18 mouse cellular contexts compared by ENCODE assay signal in the genomic region with DNA sequence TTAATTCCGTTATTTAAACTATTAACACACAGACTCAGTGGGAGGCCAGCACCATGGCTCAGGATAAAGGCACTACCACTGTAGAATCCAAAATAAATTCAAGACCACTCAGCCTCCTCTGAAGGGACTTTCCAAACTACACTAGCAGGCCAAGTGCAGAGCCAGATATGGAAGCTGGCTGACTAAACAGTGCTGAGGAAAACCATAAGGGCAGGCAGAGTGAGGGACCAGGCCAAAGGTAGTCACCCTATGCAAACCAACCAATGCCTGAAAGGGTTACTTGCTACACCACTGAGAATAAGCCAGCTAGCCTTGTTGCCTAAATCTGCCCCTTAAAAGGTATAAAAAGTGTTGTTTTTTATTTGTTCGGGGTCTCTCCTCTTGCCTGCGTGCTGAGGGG. TPM values are rescaled to one million over a fixed set of nuclear protein-coding genes. Genes with fewer than 3 reads are reported as not detected.
"Had no signal": no experiment of that assay in that cellular context is flagged by ENCODE, and none has a peak within 500 bp of the region (broad histone marks: within the 10 kb centered on the region; RNA-seq: fewer than 3 reads in every experiment).

No protein-coding gene starts in this region.

- H3K9me3 ChIP-seq: lung, embryonic 15.5 days; midbrain, embryonic 13.5 days; midbrain, embryonic 15.5 days; neural tube, embryonic 12.5 days; stomach, embryonic 15.5 days had no signal

- H3K4me3 ChIP-seq: lung, embryonic 15.5 days; megakaryocyte, embryonic 14.5 days; midbrain, embryonic 13.5 days; midbrain, embryonic 15.5 days; neural tube, embryonic 12.5 days; stomach, embryonic 15.5 days had no signal

- H3K27me3 ChIP-seq: lung, embryonic 15.5 days; megakaryocyte, embryonic 14.5 days; midbrain, embryonic 13.5 days; midbrain, embryonic 15.5 days; neural tube, embryonic 12.5 days; stomach, embryonic 15.5 days had no signal

- H3K27ac ChIP-seq: lung, embryonic 15.5 days; macrophage; midbrain, embryonic 13.5 days; midbrain, embryonic 15.5 days; neural tube, embryonic 12.5 days; stomach, embryonic 15.5 days; stomach, postnatal 0 days had no signal

- H3K36me3 ChIP-seq: midbrain, embryonic 15.5 days had no signal

- H3K9ac ChIP-seq: lung, embryonic 15.5 days; midbrain, embryonic 13.5 days; midbrain, embryonic 15.5 days; neural tube, embryonic 12.5 days; stomach, embryonic 15.5 days had no signal

- H3K4me1 ChIP-seq: stomach, embryonic 15.5 days had no signal

- ATAC-seq: lung, postnatal 0 days; midbrain, embryonic 13.5 days; midbrain, embryonic 15.5 days had no signal

- DNase-seq: lung, adult 2 months; lung, postnatal 14 days; lung, postnatal 36 days; right cerebral cortex, postnatal 14 days; thymus, adult 2 months; thymus, postnatal 25 days; thymus, postnatal 4 days had no signal

- H3K4me2 ChIP-seq: lung, embryonic 15.5 days; midbrain, embryonic 11.5 days; midbrain, embryonic 13.5 days; midbrain, embryonic 15.5 days; neural tube, embryonic 12.5 days; stomach, embryonic 15.5 days had no signal

RNA-seq across cellular contexts. Expression of gene Psmc3ip, which starts 16.9 kb away (rescaled TPM):
- total RNA-seq: monocyte, adult 5-6 weeks had no signal
